Mouse (Mus musculus) limb, embryonic 14.5 days (tissue): ENCODE results near the gene Plagl2. TPM values are rescaled to one million over a fixed set of nuclear protein-coding genes. Genes with fewer than 3 reads are reported as not detected.

Experiments used
- ATAC-seq: fragments of 200-750 bp; cut with Nextera tagmentation; 2 replicates; pipeline ENCODE4 v1.8.0; 2017; ENCODE audit warnings: low read depth, moderate number of reproducible peaks, moderate TSS enrichment; ENCODE audit not compliant: low FRiP score
- DNase-seq: peaks from one replicate; pipeline ENCODE4 v3.0.0-alpha.2; 2015; ENCODE audit warnings: low spot score
- H3K27ac ChIP-seq: fragments of 300-500 bp; sonication (generic); replicated peaks from 2 replicates; pipeline ENCODE4 v1.5.1; 2014; ENCODE audit warnings: low read depth, mild to moderate bottlenecking, low read length, moderate library complexity, mixed read lengths
- H3K27me3 ChIP-seq: fragments of 300-500 bp; sonication (generic); 2 replicates; pipeline ENCODE4 v1.6.1; 2014; ENCODE audit warnings: low read length, mixed read lengths; ENCODE audit not compliant: control insufficient read depth, insufficient read depth
- H3K36me3 ChIP-seq: fragments of 300-500 bp; sonication (generic); 2 replicates; pipeline ENCODE4 v1.6.1; 2014; ENCODE audit warnings: mild to moderate bottlenecking, low read length, moderate library complexity, mixed read lengths; ENCODE audit not compliant: control insufficient read depth, insufficient read depth
- H3K4me1 ChIP-seq: fragments of 300-500 bp; sonication (generic); 2 replicates; pipeline ENCODE4 v1.6.1; 2014; ENCODE audit warnings: antibody characterized with exemption, low read length, mixed read lengths; ENCODE audit not compliant: control insufficient read depth, insufficient read depth
- H3K4me2 ChIP-seq: fragments of 300-500 bp; sonication (generic); replicated peaks from 2 replicates; pipeline ENCODE4 v1.6.1; 2014; ENCODE audit warnings: low read depth, mild to moderate bottlenecking, low read length, moderate library complexity; ENCODE audit not compliant: severe bottlenecking
- H3K4me3 ChIP-seq: fragments of 300-500 bp; sonication (generic); replicated peaks from 2 replicates; pipeline ENCODE4 v1.5.1; 2014; ENCODE audit warnings: low read length
- H3K9ac ChIP-seq: fragments of 300-500 bp; sonication (generic); 2 replicates; pipeline ENCODE4 v1.6.1; 2014; ENCODE audit warnings: mild to moderate bottlenecking, low read depth, low read length, moderate library complexity; ENCODE audit not compliant: severe bottlenecking
- H3K9me3 ChIP-seq: fragments of 300-500 bp; sonication (generic); 2 replicates; pipeline ENCODE4 v1.6.1; 2016; ENCODE audit warnings: low read length; ENCODE audit not compliant: control insufficient read depth
- POLR2A ChIP-seq: fragments of 200-500 bp; IDR thresholded peaks from 2 replicates; pipeline ENCODE4 v1.8.0; 2012; ENCODE audit warnings: inconsistent platforms, mild to moderate bottlenecking, moderate library complexity, borderline replicate concordance; ENCODE audit not compliant: insufficient read depth, insufficient read length; ENCODE audit errors: extremely low read depth
- WGBS: fragments of 180-500 bp; shearing (Covaris S2); extraction: QIAGEN DNeasy Blood & Tissue Kit; methylation state at CpG from one replicate; pipeline ENCODE4 v1.1.7; 2014; 5-methylcytosine and 5-hydroxymethylcytosine counted together
- polyA plus RNA-seq, 2 experiments: library from polyadenylated mRNA; depleted of rRNA in 1 of 2; stranded (reverse) in 1 of 2; unstranded in 1 of 2; fragments of >200 nt; fragmentation: Nextera tagmentation in 1 of 2; extraction: Ambion mirVana in 1 of 2; gene quantifications; 2 replicates each; pipeline versions ENCODE4 v1.2.1 to v1.2.3; 2012 to 2014

Plagl2 gene
- polyA plus RNA-seq, 2 experiments: 17.8 to 20.2 TPM

DNA sequence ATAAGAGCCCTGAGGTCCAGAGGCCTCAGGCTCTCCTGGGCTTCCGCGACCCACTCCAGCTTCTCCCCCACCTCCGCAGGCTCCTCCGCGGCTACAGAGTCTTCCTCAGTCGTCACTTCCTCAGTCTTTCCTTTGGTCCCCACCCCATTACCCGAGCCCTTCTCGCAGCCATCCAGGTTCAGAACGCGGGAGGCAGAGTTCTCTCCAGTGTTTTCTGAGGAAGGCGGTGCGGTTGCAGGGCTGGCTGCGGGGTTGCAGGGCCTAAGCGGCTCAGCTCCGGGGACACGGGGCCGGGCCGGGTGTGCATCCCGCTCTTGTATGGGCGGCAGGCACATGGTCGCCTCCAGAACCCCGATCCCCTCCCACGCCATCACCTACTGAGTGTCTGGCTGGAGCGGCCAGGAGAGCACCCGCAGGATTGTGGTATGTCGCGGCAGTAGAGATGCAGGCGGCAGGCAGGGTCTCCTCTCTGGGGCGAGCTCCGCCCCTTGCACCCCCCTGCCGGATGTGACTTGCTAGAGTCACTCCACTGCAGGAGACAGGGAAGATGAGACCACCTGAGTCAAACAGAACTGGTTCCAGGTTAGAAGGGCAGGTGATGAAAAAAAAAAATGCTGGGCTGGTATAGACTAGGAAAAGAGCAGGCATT is 16.2 kb downstream of the Plagl2 start, which contains the start of gene Tspyl3:
TSS of gene Tspyl3 (minus strand) at position 496 of the 649 bp plus-strand sequence.
- peak within 1 kb of the TSS; percentile 84 for H3K9ac ChIP-seq
- 2% methylated on average over 25 of the region's 31 CpGs for WGBS
- no peaks in the 10 kb centered on the region for H3K9me3 ChIP-seq
- peaks cover 7% of the 10 kb centered on the region for H3K4me1 ChIP-seq
- peak within 1 kb of the TSS; percentile 78 for H3K4me2 ChIP-seq
- DNase-seq: peak; percentile 44
- no peak for TF ChIP-seq POLR2A
- H3K27me3 ChIP-seq: no peaks in the 10 kb centered on the region
- H3K27ac ChIP-seq: peak within 1 kb of the TSS; percentile 75
- peak within 1 kb of the TSS; percentile 60 for H3K4me3 ChIP-seq
- ATAC-seq: peak; percentile 75
- H3K36me3 ChIP-seq: peaks cover 22% of the 10 kb centered on the region

DNA sequence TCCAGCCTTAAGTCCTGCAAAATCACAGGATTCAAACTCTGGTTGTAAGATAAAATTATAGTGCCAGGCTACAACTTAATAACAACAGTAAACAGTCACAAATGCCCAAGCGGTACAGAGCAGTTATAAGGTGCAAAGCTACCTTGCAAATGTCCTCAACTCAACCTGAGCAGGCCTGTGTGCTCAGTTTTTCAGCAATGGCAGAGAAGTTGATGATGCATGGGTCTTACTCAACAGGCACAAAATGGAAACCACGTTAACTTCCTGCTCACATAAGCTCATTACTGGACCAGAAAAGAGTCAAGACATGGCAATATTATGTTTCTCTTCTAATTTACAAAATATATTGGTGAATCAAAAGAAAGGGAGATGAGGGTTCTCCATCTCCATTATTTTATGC is 18.7 kb downstream of the Plagl2 start:
- H3K27ac ChIP-seq: no peak overlapping the region
- no peak overlapping the region for H3K4me3 ChIP-seq
- no peaks in the 10 kb centered on the region for H3K27me3 ChIP-seq
- no peak overlapping the region for H3K4me2 ChIP-seq
- no peak for DNase-seq
- 98% methylated on average over 2 of the region's 2 CpGs for WGBS
- no peak overlapping the region for H3K9ac ChIP-seq
- no peaks in the 10 kb centered on the region; the same call in 1 of the 2 replicates for H3K36me3 ChIP-seq
- no peak for ATAC-seq
- H3K4me1 ChIP-seq: peaks cover 7% of the 10 kb centered on the region
- H3K9me3 ChIP-seq: no peaks in the 10 kb centered on the region
- no peak for TF ChIP-seq POLR2A

GRCm38 (mm10) chr2:153222130-153222529 is 19.1 kb downstream of the Plagl2 start:
- TF ChIP-seq POLR2A: no peak
- no peak overlapping the region for H3K9ac ChIP-seq
- peaks cover 7% of the 10 kb centered on the region for H3K4me1 ChIP-seq
- DNase-seq: no peak
- no peak for ATAC-seq
- H3K27ac ChIP-seq: no peak overlapping the region
- no peaks in the 10 kb centered on the region for H3K36me3 ChIP-seq
- H3K4me2 ChIP-seq: no peak overlapping the region
- H3K9me3 ChIP-seq: no peaks in the 10 kb centered on the region
- no peaks in the 10 kb centered on the region for H3K27me3 ChIP-seq
- no peak overlapping the region for H3K4me3 ChIP-seq

GRCm38 (mm10) chr2:153221620-153222019 is 19.6 kb downstream of the Plagl2 start:
- no peak for TF ChIP-seq POLR2A
- H3K4me2 ChIP-seq: no peak overlapping the region
- DNase-seq (no peak), ATAC-seq (no peak)
- no peak overlapping the region for H3K9ac ChIP-seq
- no peak overlapping the region for H3K27ac ChIP-seq
- H3K36me3 ChIP-seq: no peaks in the 10 kb centered on the region
- no peak overlapping the region for H3K4me3 ChIP-seq
- 90% methylated on average over 4 of the region's 4 CpGs for WGBS
- no peaks in the 10 kb centered on the region for H3K9me3 ChIP-seq
- peaks cover 7% of the 10 kb centered on the region for H3K4me1 ChIP-seq
- no peaks in the 10 kb centered on the region for H3K27me3 ChIP-seq

DNA sequence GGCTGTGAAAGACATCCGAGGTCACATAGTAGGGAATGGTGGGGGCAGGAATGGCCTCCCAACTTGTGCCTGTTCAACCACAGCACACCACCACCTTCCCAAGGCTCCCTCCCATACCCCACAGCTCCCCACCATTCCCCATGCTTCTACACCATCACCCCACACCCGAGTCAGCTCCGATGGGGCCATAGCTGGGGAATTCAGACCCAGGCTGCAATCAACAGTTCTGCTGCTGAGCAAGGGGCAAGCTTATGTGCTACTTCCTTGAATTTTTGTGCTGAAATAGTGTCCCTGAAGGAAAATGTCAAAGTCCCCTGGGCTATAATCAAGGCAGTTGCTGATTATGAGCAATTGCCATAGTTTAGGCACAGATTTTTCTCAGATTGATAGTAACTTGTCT is 22.7 kb downstream of the Plagl2 start:
- H3K9me3 ChIP-seq: no peaks in the 10 kb centered on the region
- no peaks in the 10 kb centered on the region for H3K27me3 ChIP-seq
- no peak for TF ChIP-seq POLR2A
- H3K4me2 ChIP-seq: no peak overlapping the region
- no peaks in the 10 kb centered on the region for H3K36me3 ChIP-seq
- H3K27ac ChIP-seq: no peak overlapping the region
- WGBS: 77% methylated on average over 3 of the region's 3 CpGs
- no peak overlapping the region for H3K9ac ChIP-seq
- H3K4me3 ChIP-seq: no peak overlapping the region
- DNase-seq (no peak), ATAC-seq (no peak)
- no peaks in the 10 kb centered on the region for H3K4me1 ChIP-seq

- Histone ChIP-seq H3K36me3 (no peaks in the 10 kb centered on the region), H3K4me3 (no peak overlapping the region), H3K9me3 (no peaks in the 10 kb centered on the region), H3K27ac (no peak overlapping the region), H3K27me3 (no peaks in the 10 kb centered on the region), H3K9ac (no peak overlapping the region), H3K4me1 (no peaks in the 10 kb centered on the region), H3K4me2 (no peak overlapping the region)
- TF ChIP-seq POLR2A: no peak
- DNase-seq (no peak), ATAC-seq (no peak)
- WGBS: 83% methylated on average over 10 of the region's 10 CpGs
These were observed 23.3 kb downstream of the Plagl2 start for GRCm38 (mm10) chr2:153217826-153218340.
